In the genomic region with DNA sequence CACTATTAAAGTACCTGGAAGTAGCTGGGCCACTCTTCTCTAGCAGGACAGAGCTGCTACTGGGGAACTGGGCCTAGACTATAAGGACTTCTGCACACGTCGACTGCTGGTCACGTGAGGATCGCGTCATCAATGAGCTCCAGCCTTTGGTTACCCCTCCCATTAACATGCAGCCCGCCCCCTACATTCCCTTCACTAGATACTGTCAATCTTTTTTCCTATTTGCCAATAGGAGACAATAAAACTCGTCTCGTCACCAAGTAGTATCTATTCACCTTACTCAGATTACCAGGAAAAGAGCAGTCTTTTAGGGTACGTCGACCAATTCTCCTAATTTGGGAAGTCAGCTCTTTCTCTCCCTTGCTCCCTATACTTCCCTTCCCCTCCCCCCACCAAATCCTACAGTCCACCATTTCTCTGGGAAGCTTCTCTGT, we compare ENCODE assay signal across 8 mouse cellular contexts. TPM values are rescaled to one million over a fixed set of nuclear protein-coding genes. Genes with fewer than 3 reads are reported as not detected.
DNase-seq lines count a peak whose midpoint lies in the region; ATAC-seq and TF ChIP-seq lines count a peak whose summit lies in the region.

TSS of gene Tceal8 (minus strand) at position 225 of the 434 bp plus-strand sequence.

- H3K27me3 ChIP-seq in hindbrain, embryonic 16.5 days (replicated peaks; ENCODE audit: control insufficient read depth, insufficient read depth, low read length), result no peaks in the 10 kb centered on the region

- H3K4me2 ChIP-seq in hindbrain, embryonic 16.5 days (ENCODE audit: low read length), result peak within 1 kb of the TSS; percentile 60

- TF ChIP-seq CTCF in cortical plate, adult 2 months (IDR thresholded peaks at IDR 0.05; ENCODE audit: extremely low read depth, insufficient read depth, low read length), result no peak
- no peak for TF ChIP-seq CTCF in gastrocnemius, adult 2 months (IDR thresholded peaks at IDR 0.05)

- H3K9me3 ChIP-seq in hindbrain, embryonic 16.5 days (ENCODE audit: control insufficient read depth, low read length), result no peaks in the 10 kb centered on the region

- peak; percentile 99 for ATAC-seq in hindbrain, embryonic 16.5 days

- intact Hi-C loops in gastrocnemius, adult 2 months (cut with DNase I), result no loop called here

- peak within 1 kb of the TSS; percentile 78 for H3K4me3 ChIP-seq in cortical plate, adult 2 months (ENCODE audit: insufficient read depth, low read length)
- peak within 1 kb of the TSS; percentile 71 for H3K4me3 ChIP-seq in gastrocnemius, adult 2 months
- peak within 1 kb of the TSS; percentile 51 for H3K4me3 ChIP-seq in hindbrain, embryonic 16.5 days (ENCODE audit: low read length)

- H3K4me1 ChIP-seq in cortical plate, adult 2 months (ENCODE audit: control insufficient read depth, insufficient read depth, low read length), result no peaks in the 10 kb centered on the region
- peaks cover 2% of the 10 kb centered on the region for H3K4me1 ChIP-seq in hindbrain, embryonic 16.5 days (ENCODE audit: control insufficient read depth, insufficient read depth, low read depth, low read length)

- peak within 1 kb of the TSS; percentile 64 for H3K27ac ChIP-seq in cortical plate, adult 2 months (ENCODE audit: insufficient read depth, low read length)
- peak within 1 kb of the TSS; percentile 88 for H3K27ac ChIP-seq in gastrocnemius, adult 2 months
- peak within 1 kb of the TSS; percentile 82 for H3K27ac ChIP-seq in hindbrain, embryonic 16.5 days (ENCODE audit: low read depth, low read length)

- H3K36me3 ChIP-seq in hindbrain, embryonic 16.5 days (ENCODE audit: control insufficient read depth, insufficient read depth, low read length), result no peaks in the 10 kb centered on the region

- H3K9ac ChIP-seq in hindbrain, embryonic 16.5 days (ENCODE audit: low read depth, low read length), result peak within 1 kb of the TSS; percentile 64

- WGBS in hindbrain, embryonic 16.5 days, result 15% methylated on average over 10 of the region's 10 CpGs

- DNase-seq in adrenal gland, adult (ENCODE audit: inconsistent age in 2 of 2, low spot score in 1 of 2), result peak; percentile 82 to 89
- peak; percentile 77 for DNase-seq in gastrocnemius, adult 2 months
- peak; percentile 61 to 68 for DNase-seq in left cerebral cortex, adult 18-20 months (ENCODE audit: low spot score in 2 of 2)
- DNase-seq in lung, postnatal 4 days, result peak; percentile 80 to 86
- DNase-seq in right cerebral cortex, adult 18-20 months, result peak; percentile 80
- DNase-seq in urinary bladder, postnatal 14 days (ENCODE audit: low spot score), result peak; percentile 80

- peak; percentile 94 for TF ChIP-seq POLR2A in cortical plate, adult 2 months (IDR thresholded peaks at IDR 0.05; ENCODE audit: extremely low read depth, insufficient read depth, low read length)

RNA-seq across cellular contexts. Expression of gene Tceal8, which starts in this region (rescaled TPM):
- polyA plus RNA-seq in cortical plate, adult 2 months (2012; rRNA removed), result 63.0 and 64.1 TPM in 2 replicates
- 10 to 100 TPM in 1 of 2 experiments, 1 to 10 TPM in 1; 9.5 to 11.2 TPM for total RNA-seq in gastrocnemius, adult 2 months (2021)
- 121 and 134 TPM in 2 replicates for polyA plus RNA-seq in hindbrain, embryonic 16.5 days (2015; fragmentation: Nextera tagmentation; extraction: Ambion mirVana)
- 10 to 100 TPM; 37.1 to 40.3 TPM for total RNA-seq in left cerebral cortex, adult 18-20 months (2021)

Comparison
In these comparisons a context has a peak if more than half of its experiments do, and no peak if none do; other contexts are left out.
1. Peak in every context shown above with its lines: DNase-seq, ATAC-seq, H3K4me3 ChIP-seq and H3K27ac ChIP-seq.